Mouse (Mus musculus) lung, embryonic 16.5 days (tissue): Measurements from ENCODE around the gene Lrp3. TPM values are rescaled to one million over a fixed set of nuclear protein-coding genes. Genes with fewer than 3 reads are reported as not detected.
A peak's percentile ranks its signal among the peaks of the same experiment; 100 is the strongest.

Source experiments
- ATAC-seq: fragments of 200-750 bp; cut with Nextera tagmentation; 2 replicates; pipeline ENCODE4 v1.8.0; 2017; ENCODE audit warnings: low read depth, mild to moderate bottlenecking, moderate library complexity
- H3K27ac ChIP-seq: fragments of 300-500 bp; sonication (generic); 2 replicates; pipeline ENCODE4 v1.5.1; 2014; ENCODE audit warnings: mild to moderate bottlenecking, control low read depth, low read length
- H3K27me3 ChIP-seq: fragments of 300-500 bp; sonication (generic); 2 replicates; pipeline ENCODE4 v1.6.1; 2014; ENCODE audit warnings: low read depth, low read length, mixed read lengths; ENCODE audit not compliant: control insufficient read depth, insufficient read depth
- H3K36me3 ChIP-seq: fragments of 300-500 bp; sonication (generic); 2 replicates; pipeline ENCODE4 v1.6.1; 2014; ENCODE audit warnings: low read length; ENCODE audit not compliant: control insufficient read depth, insufficient read depth
- H3K4me1 ChIP-seq: fragments of 300-500 bp; sonication (generic); replicated peaks from 2 replicates; pipeline ENCODE4 v1.6.1; 2014; ENCODE audit warnings: low read length, mixed read lengths; ENCODE audit not compliant: control insufficient read depth, insufficient read depth
- H3K4me2 ChIP-seq: fragments of 300-500 bp; sonication (generic); 2 replicates; pipeline ENCODE4 v1.6.1; 2014; ENCODE audit warnings: low read depth, low read length, control low read depth
- H3K4me3 ChIP-seq: fragments of 300-500 bp; sonication (generic); 2 replicates; pipeline ENCODE4 v1.5.1; 2014; ENCODE audit warnings: mild to moderate bottlenecking, low read length, control low read depth
- H3K9ac ChIP-seq: fragments of 300-500 bp; sonication (generic); 2 replicates; pipeline ENCODE4 v1.6.1; 2014; ENCODE audit warnings: low read length, control low read depth
- H3K9me3 ChIP-seq: fragments of 300-500 bp; sonication (generic); 2 replicates; pipeline ENCODE4 v1.6.1; 2016; ENCODE audit warnings: low read length; ENCODE audit not compliant: control insufficient read depth
- WGBS: fragments of 180-500 bp; shearing (Covaris S2); extraction: QIAGEN DNeasy Blood & Tissue Kit; methylation state at CpG from one replicate; pipeline ENCODE4 v1.1.7; 2014; 5-methylcytosine and 5-hydroxymethylcytosine counted together
- polyA plus RNA-seq: library from polyadenylated mRNA; unstranded; fragments of >200 nt; fragmentation: Nextera tagmentation; extraction: Ambion mirVana; gene quantifications from 2 replicates; pipeline ENCODE4 v1.2.1, GENCODE M21; 2015

The Lrp3 gene
- polyA plus RNA-seq, 1 experiment from 2014 or later: 5.9 TPM

GRCm38 (mm10) chr7:35234361-35235245, 19.3 kb upstream of the Lrp3 start:
- Histone ChIP-seq H3K4me2 (peak overlapping the region; percentile 69), H3K9ac (peak overlapping the region; percentile 76), H3K4me1 (peaks cover 13% of the 10 kb centered on the region), H3K36me3 (no peaks in the 10 kb centered on the region), H3K9me3 (peaks cover 4% of the 10 kb centered on the region), H3K27ac (peak overlapping the region; percentile 98), H3K4me3 (peak overlapping the region; percentile 75), H3K27me3 (no peaks in the 10 kb centered on the region)
- peak; percentile 97 for ATAC-seq
- WGBS: under 1% methylated on average over 45 of the region's 45 CpGs

GRCm38 (mm10) chr7:35233861-35234260, 18.6 kb upstream of the Lrp3 start:
- Histone ChIP-seq H3K27me3 (no peaks in the 10 kb centered on the region), H3K36me3 (no peaks in the 10 kb centered on the region), H3K9ac (peak overlapping the region; percentile 75), H3K27ac (peak overlapping the region; percentile 94), H3K9me3 (peaks cover 4% of the 10 kb centered on the region), H3K4me1 (peaks cover 13% of the 10 kb centered on the region), H3K4me3 (peak overlapping the region; percentile 75), H3K4me2 (peak overlapping the region; percentile 69)
- ATAC-seq: no peak
- WGBS: 45% methylated on average over 12 of the region's 12 CpGs

- Histone ChIP-seq H3K4me2 (no peak overlapping the region), H3K9ac (no peak overlapping the region)
- 39% methylated on average over 13 of the region's 13 CpGs for WGBS
These were observed 17.6 kb upstream of the Lrp3 start for GRCm38 (mm10) chr7:35232796-35233455.

GRCm38 (mm10) chr7:35230333-35230732, 15.0 kb upstream of the Lrp3 start:
- no peak overlapping the region for H3K27ac ChIP-seq
- no peaks in the 10 kb centered on the region for H3K36me3 ChIP-seq
- no peak overlapping the region for H3K4me3 ChIP-seq
- H3K9ac ChIP-seq: no peak overlapping the region
- H3K27me3 ChIP-seq: no peaks in the 10 kb centered on the region
- WGBS: 72% methylated on average over 3 of the region's 3 CpGs
- no peak for ATAC-seq
- H3K4me2 ChIP-seq: no peak overlapping the region
- H3K9me3 ChIP-seq: peaks cover 4% of the 10 kb centered on the region
- peaks cover 9% of the 10 kb centered on the region for H3K4me1 ChIP-seq

More at GRCm38 (mm10) chr7:35232796-35233455, 17.6 kb upstream of the Lrp3 start:
- ATAC-seq: no peak
- peaks cover 13% of the 10 kb centered on the region for H3K4me1 ChIP-seq
- peaks cover 4% of the 10 kb centered on the region for H3K9me3 ChIP-seq
- H3K4me3 ChIP-seq: no peak overlapping the region
- no peaks in the 10 kb centered on the region for H3K36me3 ChIP-seq
- no peak overlapping the region for H3K27ac ChIP-seq
- no peaks in the 10 kb centered on the region for H3K27me3 ChIP-seq

GRCm38 (mm10) chr7:35220694-35221365, 5.5 kb upstream of the Lrp3 start:
- Histone ChIP-seq H3K9me3 (no peaks in the 10 kb centered on the region), H3K4me2 (no peak overlapping the region), H3K9ac (no peak overlapping the region), H3K4me3 (no peak overlapping the region), H3K27me3 (peaks cover 3% of the 10 kb centered on the region), H3K27ac (no peak overlapping the region), H3K36me3 (no peaks in the 10 kb centered on the region), H3K4me1 (no peaks in the 10 kb centered on the region)
- 63% methylated on average over 9 of the region's 9 CpGs for WGBS
- ATAC-seq: no peak

GRCm38 (mm10) chr7:35215731-35216130, 433 bp upstream of the Lrp3 start:
- H3K9me3 ChIP-seq: no peaks in the 10 kb centered on the region
- peak overlapping the region; percentile 67 for H3K4me3 ChIP-seq
- ATAC-seq: no peak
- peaks cover 5% of the 10 kb centered on the region for H3K27me3 ChIP-seq
- peaks cover 5% of the 10 kb centered on the region; the same call in 1 of the 2 replicates for H3K4me1 ChIP-seq
- H3K9ac ChIP-seq: peak overlapping the region; percentile 76; the same call in 1 of the 2 replicates
- H3K27ac ChIP-seq: no peak overlapping the region
- H3K4me2 ChIP-seq: peak overlapping the region; percentile 85
- no peaks in the 10 kb centered on the region for H3K36me3 ChIP-seq
- 43% methylated on average over 5 of the region's 5 CpGs for WGBS

- peak; percentile 75 for ATAC-seq
These were observed 666 bp downstream of the Lrp3 start for GRCm38 (mm10) chr7:35214442-35215222.

GRCm38 (mm10) chr7:35211791-35212190, 3.5 kb downstream of the Lrp3 start:
- Histone ChIP-seq H3K36me3 (no peaks in the 10 kb centered on the region), H3K27ac (no peak overlapping the region), H3K4me3 (no peak overlapping the region), H3K4me1 (peaks cover 5% of the 10 kb centered on the region; the same call in 1 of the 2 replicates), H3K9ac (no peak overlapping the region), H3K27me3 (peaks cover 5% of the 10 kb centered on the region), H3K9me3 (no peaks in the 10 kb centered on the region), H3K4me2 (no peak overlapping the region)
- ATAC-seq: no peak
- WGBS: 88% methylated on average over 4 of the region's 4 CpGs

More at GRCm38 (mm10) chr7:35214442-35215222, 666 bp downstream of the Lrp3 start:
- Histone ChIP-seq H3K36me3 (no peaks in the 10 kb centered on the region), H3K9ac (peak overlapping the region; percentile 76), H3K4me3 (peak overlapping the region; percentile 67), H3K4me2 (peak overlapping the region; percentile 85), H3K27ac (no peak overlapping the region), H3K27me3 (peaks cover 5% of the 10 kb centered on the region), H3K4me1 (peaks cover 5% of the 10 kb centered on the region; the same call in 1 of the 2 replicates), H3K9me3 (no peaks in the 10 kb centered on the region)
- under 1% methylated on average over 40 of the region's 79 CpGs for WGBS
